Mouse (Mus musculus) liver, embryonic 18 days (tissue): ENCODE results near the gene Gm29094. TPM values are rescaled to one million over a fixed set of nuclear protein-coding genes. Genes with fewer than 3 reads are reported as not detected.

ENCODE experiments used
- polyA plus RNA-seq: library from polyadenylated mRNA; depleted of rRNA; stranded (reverse); fragments of >200 nt; gene quantifications from 2 replicates; pipeline ENCODE4 v1.2.3, GENCODE M21; 2012; rRNA removed

Gm29094 gene
- 0.05 TPM in 1 of 2 replicates, not detected in the other for polyA plus RNA-seq

GRCm38 (mm10) chr9:89198969-89199416, at the start of gene Gm29094, which contains the start of gene Bcl2a1b:
TSS of gene Gm29094 (plus strand) at chr9:89199379.
TSS of gene Bcl2a1b (plus strand) at chr9:89199209.

DNA sequence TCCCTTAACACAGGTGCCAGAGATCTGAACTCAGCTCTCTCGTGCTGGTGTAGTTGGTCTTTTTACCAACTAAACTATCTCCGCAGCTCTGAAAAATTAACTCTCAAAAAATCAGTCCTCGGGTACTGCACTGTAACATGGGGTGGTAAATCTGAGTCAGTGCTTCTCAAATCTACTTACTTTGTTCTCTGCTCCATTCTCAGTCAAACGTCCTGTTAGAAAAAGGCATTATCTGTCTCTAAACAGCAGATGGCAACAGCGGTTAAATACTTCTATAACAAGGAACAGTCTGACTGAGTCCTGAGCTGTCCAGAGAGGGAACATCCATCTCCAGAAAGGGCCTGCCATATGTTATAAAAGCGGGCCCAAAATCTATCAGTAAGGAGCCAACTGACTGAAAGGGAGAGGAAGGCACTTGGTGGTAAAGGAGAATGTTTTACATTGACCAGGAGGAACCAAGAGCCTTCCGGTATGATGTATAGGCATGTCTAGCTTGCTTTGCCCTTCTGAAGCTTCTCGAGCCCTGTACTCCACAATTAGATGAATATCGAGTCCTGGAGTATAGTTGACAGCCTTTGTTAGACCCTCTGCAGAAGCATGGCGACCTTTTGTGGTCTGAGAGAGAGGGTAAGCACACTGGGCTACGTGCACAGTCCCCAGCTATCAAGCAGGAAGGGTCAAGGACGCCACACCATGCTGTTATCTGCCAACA, 11.3 kb downstream of the Gm29094 start, which contains the start of gene Mthfs:
TSS of gene Mthfs (plus strand) at position 324 of the 712 bp plus-strand sequence.

Other genes with a start within 250 kb of the Gm29094 start
- 0.45 and 0.67 TPM in 2 replicates for gene Bcl2a1a, start 242.5 kb upstream of the Gm29094 start, polyA plus RNA-seq
- not detected in 2 replicates for gene Trim43b, start 106.5 kb upstream of the Gm29094 start, polyA plus RNA-seq
- gene Bcl2a1b, start 170 bp upstream of the Gm29094 start, polyA plus RNA-seq = 2.5 and 3.2 TPM in 2 replicates
- 18.9 and 19.0 TPM in 2 replicates for gene Mthfs, start 11.3 kb downstream of the Gm29094 start, polyA plus RNA-seq